Mouse (Mus musculus) CH12.LX (cell line): ENCODE measurements around the gene Eif4g3. TPM values are rescaled to one million over a fixed set of nuclear protein-coding genes. Genes with fewer than 3 reads are reported as not detected.

ENCODE experiments used
- DNase-seq: peaks from one replicate; pipeline ENCODE4 v3.0.0-alpha.2; 2013; ENCODE audit errors: extremely low read depth
- H3K27ac ChIP-seq: 2 replicates; pipeline ENCODE4 v1.5.1; 2012; ENCODE audit warnings: low read depth, mild to moderate bottlenecking, control low read depth, moderate library complexity; ENCODE audit not compliant: insufficient read depth
- H3K27me3 ChIP-seq: replicated peaks from 2 replicates; pipeline ENCODE3; 2012; ENCODE audit warnings: inconsistent platforms
- H3K36me3 ChIP-seq, 2 experiments: replicated peaks in 1 of 2; 2 replicates each; pipeline versions ENCODE3 to v1.6.1; 2012; ENCODE audit warnings: inconsistent platforms in 1 of 2, low read length in 1 of 2, mild to moderate bottlenecking in 1 of 2, mixed read lengths in 1 of 2, moderate library complexity in 1 of 2; ENCODE audit not compliant: control insufficient read depth in 1 of 2, insufficient read depth in 1 of 2
- H3K4me1 ChIP-seq, 2 experiments: 2 replicates each; pipeline ENCODE4 v1.6.1; 2012; ENCODE audit warnings: inconsistent platforms in 1 of 2, moderate library complexity in 1 of 2; ENCODE audit not compliant: insufficient read depth in 2 of 2, control insufficient read depth in 1 of 2
- H3K4me2 ChIP-seq: 2 replicates; pipeline ENCODE4 v1.6.1; 2012; ENCODE audit warnings: low read depth, mild to moderate bottlenecking, control low read depth; ENCODE audit not compliant: poor library complexity, insufficient read depth, severe bottlenecking
- H3K4me3 ChIP-seq, 3 experiments: fragments of 150-350 bp in 1 of 3; sonication (generic) in 1 of 3; replicated peaks in 1 of 3; 2 replicates each; pipeline versions ENCODE3 to v1.5.1; 2011 to 2012; ENCODE audit warnings: low read depth in 2 of 3, low read length in 2 of 3, mild to moderate bottlenecking in 2 of 3, moderate library complexity in 2 of 3, control low read depth in 1 of 3, improper control_type of control experiment in 1 of 3, inconsistent platforms in 1 of 3, mixed read lengths in 1 of 3; ENCODE audit not compliant: poor library complexity in 1 of 3
- H3K79me2 ChIP-seq: replicated peaks from 2 replicates; pipeline ENCODE4 v1.6.1; 2012; ENCODE audit warnings: mild to moderate bottlenecking, moderate library complexity; ENCODE audit not compliant: control insufficient read depth, poor library complexity, insufficient read depth, severe bottlenecking; ENCODE audit errors: extremely low read depth
- H3K9ac ChIP-seq: 2 replicates; pipeline ENCODE4 v1.6.1; 2012; ENCODE audit warnings: low read depth, mild to moderate bottlenecking, control low read depth, moderate library complexity; ENCODE audit not compliant: insufficient read depth
- H3K9me3 ChIP-seq: replicated peaks from 2 replicates; pipeline ENCODE3; 2012; ENCODE audit warnings: low read length, inconsistent platforms, mixed read lengths
- BHLHE40 ChIP-seq: IDR thresholded peaks from 2 replicates; pipeline ENCODE4 v1.6.1; 2011; ENCODE audit warnings: mild to moderate bottlenecking, low read depth, low read length, improper control_type of control experiment
- CHD1 ChIP-seq: IDR thresholded peaks from 2 replicates; pipeline ENCODE4 v1.6.1; 2012; ENCODE audit warnings: low read depth, low read length, improper control_type of control experiment, inconsistent platforms
- CHD2 ChIP-seq: IDR thresholded peaks from 2 replicates; pipeline ENCODE4 v1.6.1; 2011; ENCODE audit warnings: low read length, improper control_type of control experiment
- CTCF ChIP-seq, 2 experiments: IDR thresholded peaks in 1 of 2; conservative IDR thresholded peaks in 1 of 2; 2 replicates each; pipeline ENCODE4 v1.5.1; 2011 to 2012; ENCODE audit warnings: low read depth in 2 of 2, low read length in 2 of 2, improper control_type of control experiment in 1 of 2, inconsistent platforms in 1 of 2, mild to moderate bottlenecking in 1 of 2, moderate library complexity in 1 of 2
- HCFC1 ChIP-seq: IDR thresholded peaks from 2 replicates; pipeline ENCODE4 v1.6.1; 2012; ENCODE audit warnings: low read depth, mild to moderate bottlenecking, inconsistent platforms, low read length, improper control_type of control experiment
- KAT2A ChIP-seq: IDR thresholded peaks from 2 replicates; pipeline ENCODE4 v1.6.1; 2012; ENCODE audit warnings: low read length, improper control_type of control experiment, inconsistent platforms; ENCODE audit not compliant: insufficient replicate concordance
- MAFK ChIP-seq: IDR thresholded peaks from 2 replicates; pipeline ENCODE4 v1.6.1; 2011; ENCODE audit warnings: low read length, improper control_type of control experiment; ENCODE audit not compliant: insufficient replicate concordance
- MAX ChIP-seq: IDR thresholded peaks from 2 replicates; pipeline ENCODE4 v1.6.1; 2011; ENCODE audit warnings: low read length, improper control_type of control experiment
- MEF2A ChIP-seq: IDR thresholded peaks from 2 replicates; pipeline ENCODE4 v1.6.1; 2014; ENCODE audit warnings: low read depth, mild to moderate bottlenecking, inconsistent platforms, low read length, improper control_type of control experiment, borderline replicate concordance
- MXI1 ChIP-seq: IDR thresholded peaks from 2 replicates; pipeline ENCODE4 v1.6.1; 2011; ENCODE audit warnings: mild to moderate bottlenecking, low read depth, low read length, improper control_type of control experiment
- NELFE ChIP-seq: IDR thresholded peaks from 2 replicates; pipeline ENCODE4 v1.6.1; 2011; ENCODE audit warnings: low read depth, low read length, improper control_type of control experiment
- NRF1 ChIP-seq: IDR thresholded peaks from 2 replicates; pipeline ENCODE4 v1.6.1; 2014; ENCODE audit warnings: low read depth, mild to moderate bottlenecking, inconsistent platforms, low read length, improper control_type of control experiment, moderate library complexity
- POLR2AphosphoS2 ChIP-seq: IDR thresholded peaks from 2 replicates; pipeline ENCODE4 v1.6.1; 2011; ENCODE audit warnings: low read depth, low read length, improper control_type of control experiment
- RAD21 ChIP-seq: IDR thresholded peaks from 2 replicates; pipeline ENCODE4 v1.6.1; 2011; ENCODE audit warnings: low read depth, mild to moderate bottlenecking, low read length, improper control_type of control experiment, moderate library complexity
- RCOR1 ChIP-seq: conservative IDR thresholded peaks from 2 replicates; pipeline ENCODE4 v1.6.1; 2012; ENCODE audit warnings: low read depth, mild to moderate bottlenecking, inconsistent platforms, low read length, improper control_type of control experiment
- SIN3A ChIP-seq: IDR thresholded peaks from 2 replicates; pipeline ENCODE4 v1.6.1; 2012; ENCODE audit warnings: low read length, improper control_type of control experiment, inconsistent platforms
- UBTF ChIP-seq: IDR thresholded peaks from 2 replicates; pipeline ENCODE4 v1.6.1; 2012; ENCODE audit warnings: low read depth, mild to moderate bottlenecking, inconsistent platforms, low read length, improper control_type of control experiment, moderate library complexity
- ZC3H11A ChIP-seq: IDR thresholded peaks from 2 replicates; pipeline ENCODE4 v1.6.1; 2012; ENCODE audit warnings: low read depth, mild to moderate bottlenecking, inconsistent platforms, low read length, improper control_type of control experiment
- ZKSCAN1 ChIP-seq: IDR thresholded peaks from 2 replicates; pipeline ENCODE4 v1.6.1; 2012; ENCODE audit warnings: low read depth, inconsistent platforms, low read length, improper control_type of control experiment, borderline replicate concordance
- ZMIZ1 ChIP-seq: IDR thresholded peaks from 2 replicates; pipeline ENCODE4 v1.6.1; 2012; ENCODE audit warnings: low read depth, mild to moderate bottlenecking, inconsistent platforms, low read length, improper control_type of control experiment
- ZNF384 ChIP-seq: IDR thresholded peaks from 2 replicates; pipeline ENCODE4 v1.6.1; 2012; ENCODE audit warnings: low read depth, low read length, improper control_type of control experiment, inconsistent platforms
- dilution Hi-C: fragments of 300-500 bp; cut with MboI; formaldehyde crosslinking; loops from 2 replicates; pipeline ENCODE4 v1.14.3; 2020; ENCODE audit warnings: low sequenced_read_pairs; ENCODE audit not compliant: extremely low pct_unique_long_range_greater_than_20kb, extremely low pct_ligation_motif_present
- in situ Hi-C: fragments of 300-500 bp; cut with MboI; formaldehyde crosslinking; loops from 3 replicates; pipeline ENCODE4 v1.14.3; 2019; ENCODE audit warnings: low sequenced_read_pairs, low pct_ligation_motif_present, low pct_unique_long_range_greater_than_20kb, mixed read lengths
- polyA plus RNA-seq: library from polyadenylated mRNA; unstranded; fragments of >175 nt; gene quantifications from 2 replicates; pipeline ENCODE4 v1.2.1, GENCODE M21; 2012; ENCODE audit warnings: low read depth; ENCODE audit not compliant: insufficient read length
- total RNA-seq, 2 experiments: library from RNA; depleted of rRNA; stranded (reverse); fragments of 300-350 nt in 1 of 2; fragments of >200 nt in 1 of 2; gene quantifications; 2 replicates each; pipeline ENCODE4 v1.2.3; 2012 to 2014

Gene Eif4g3
- total and polyA plus RNA-seq, 3 experiments: 10.8 to 47.2 (median 24.0) TPM

DNA sequence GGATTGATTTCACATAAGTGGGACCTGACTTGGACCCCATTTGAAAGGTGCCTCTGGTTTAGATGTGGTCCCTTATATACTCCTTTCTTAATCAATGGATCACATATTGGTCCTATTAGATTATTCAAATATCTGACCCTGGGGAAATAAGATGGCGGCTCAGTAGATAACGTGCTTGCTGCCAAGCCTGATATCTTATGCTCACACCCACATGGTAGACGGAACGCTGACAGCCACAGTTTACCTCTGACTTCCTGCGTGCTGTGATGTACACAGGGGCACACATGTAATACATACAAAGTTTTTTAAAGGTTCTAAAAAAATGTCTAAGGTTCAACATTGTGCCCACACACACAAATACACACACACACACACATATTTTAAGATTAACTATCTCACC lies 86.4 kb downstream of the Eif4g3 start:
- dilution Hi-C loops: no loop called here

DNA sequence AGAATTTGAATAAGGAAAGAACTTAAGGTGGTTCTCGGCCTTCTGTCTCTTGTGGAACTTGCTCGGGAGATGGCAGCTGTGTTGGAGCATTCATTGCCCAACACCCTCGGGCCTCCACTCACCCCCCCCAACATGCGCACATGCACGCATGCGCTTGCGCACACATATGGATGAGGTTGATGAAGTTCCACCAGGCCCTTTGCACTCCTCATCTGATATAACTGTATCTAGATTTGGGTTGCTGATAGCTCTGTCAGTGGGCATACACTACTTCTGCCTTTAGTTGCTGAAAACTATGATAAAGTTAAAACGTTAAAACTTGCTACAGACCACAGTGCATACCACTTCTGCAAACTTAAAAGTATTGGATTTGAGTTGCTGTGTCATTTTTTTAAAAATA lies 89.6 kb downstream of the Eif4g3 start:
- Histone ChIP-seq H3K4me3 (no peak overlapping the region), H3K36me3 (peaks cover 60 to 96% of the 10 kb centered on the region in 2 experiments), H3K4me1 (peaks cover 0 to 11% of the 10 kb centered on the region in 2 experiments; a peak in 1 of 4 replicates), H3K9ac (no peak overlapping the region), H3K27ac (no peak overlapping the region), H3K27me3 (no peaks in the 10 kb centered on the region), H3K9me3 (no peaks in the 10 kb centered on the region), H3K79me2 (0 out of 2 replicates have a peak, but pooled peaks cover 3% of the 10 kb centered on the region), H3K4me2 (no peak overlapping the region)
- no peak for DNase-seq
- dilution Hi-C loops: no loop called here
- TF ChIP-seq ZC3H11A: no peak
- TF ChIP-seq CTCF (conservative IDR thresholded peaks at IDR 0.05 in 1 of 2, IDR thresholded peaks at IDR 0.05 in 1 of 2; ENCODE audit: low read depth in 2 of 2, low read length in 2 of 2): no peak
- TF ChIP-seq HCFC1: no peak
- no peak for TF ChIP-seq MAX
- TF ChIP-seq CHD2: no peak
- TF ChIP-seq NRF1: no peak
- no peak for TF ChIP-seq MAFK
- no peak for TF ChIP-seq UBTF
- in situ Hi-C loops: no loop called here

More for the DNA sequence above, 86.4 kb downstream of the Eif4g3 start:
- no peak for DNase-seq
- H3K9me3 ChIP-seq: no peaks in the 10 kb centered on the region
- no peak overlapping the region for H3K4me3 ChIP-seq
- no peak overlapping the region for H3K27ac ChIP-seq
- peaks cover 0 to 11% of the 10 kb centered on the region in 2 experiments; a peak in 1 of 4 replicates for H3K4me1 ChIP-seq
- H3K27me3 ChIP-seq: no peaks in the 10 kb centered on the region
- no peak for TF ChIP-seq MXI1
- no peak for TF ChIP-seq NELFE
- TF ChIP-seq MAFK: no peak
- in situ Hi-C loops: no loop called here
- H3K9ac ChIP-seq: no peak overlapping the region
- H3K36me3 ChIP-seq: peaks cover 51 to 87% of the 10 kb centered on the region in 2 experiments
- no peak overlapping the region for H3K4me2 ChIP-seq
- H3K79me2 ChIP-seq: peaks cover 3% of the 10 kb centered on the region

DNA sequence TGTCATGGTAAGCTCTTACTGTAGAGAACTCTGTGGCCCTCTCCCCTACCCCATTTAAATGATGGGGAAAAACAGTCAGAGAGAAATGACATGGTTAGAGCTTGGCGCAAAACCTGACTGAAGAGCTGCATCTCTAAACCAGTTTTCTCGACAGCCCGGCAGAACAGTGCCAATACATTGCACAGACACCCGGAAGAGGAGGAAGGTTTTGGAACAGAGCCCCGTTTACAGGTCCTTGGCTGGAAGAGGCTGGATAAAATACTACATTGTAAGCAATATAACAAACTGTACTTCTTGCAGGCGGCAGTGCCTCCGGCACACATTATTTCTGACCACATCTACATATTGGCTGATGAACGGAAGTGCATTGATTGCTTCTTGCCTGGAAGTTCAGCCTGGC lies 91.3 kb downstream of the Eif4g3 start:
- dilution Hi-C loops: no loop called here

More for the DNA sequence above, 91.3 kb downstream of the Eif4g3 start:
- H3K4me2 ChIP-seq: no peak overlapping the region
- no peaks in the 10 kb centered on the region for H3K4me1 ChIP-seq
- no peak for DNase-seq
- no peak overlapping the region for H3K4me3 ChIP-seq
- TF ChIP-seq SIN3A: no peak
- TF ChIP-seq POLR2AphosphoS2: no peak
- no peak for TF ChIP-seq ZMIZ1
- TF ChIP-seq CHD2: no peak
- no peak for TF ChIP-seq MEF2A
- TF ChIP-seq BHLHE40: no peak
- no peak for TF ChIP-seq MAFK
- TF ChIP-seq CTCF (conservative IDR thresholded peaks at IDR 0.05 in 1 of 2, IDR thresholded peaks at IDR 0.05 in 1 of 2; ENCODE audit: low read depth in 2 of 2, low read length in 2 of 2): no peak
- TF ChIP-seq ZKSCAN1: no peak
- TF ChIP-seq MAX: no peak
- no peak for TF ChIP-seq RAD21
- TF ChIP-seq KAT2A: no peak
- TF ChIP-seq ZNF384: no peak
- no peak for TF ChIP-seq ZC3H11A
- no peak for TF ChIP-seq CHD1
- TF ChIP-seq RCOR1: no peak
- no peaks in the 10 kb centered on the region for H3K9me3 ChIP-seq
- H3K79me2 ChIP-seq: 0 out of 2 replicates have a peak, but pooled peaks cover 3% of the 10 kb centered on the region
- no peak overlapping the region for H3K9ac ChIP-seq
- H3K36me3 ChIP-seq: peaks cover 53 to 96% of the 10 kb centered on the region in 2 experiments
- in situ Hi-C loops: no loop called here
- no peak overlapping the region for H3K27ac ChIP-seq
- no peaks in the 10 kb centered on the region for H3K27me3 ChIP-seq
